Mouse (Mus musculus): ENCODE measurements at regions not wholly inside any gene's neighbourhood (a gene's known extent, or its start where the extent isn't known, plus 50 kb on each side); places are given as distances from the start of the nearest gene placed in this dataset.

GRCm38 (mm10) chr13:119378404-119379037 is 49.9 kb upstream of the Paip1 start:
- ATAC-seq = peak; percentile 83

Measured in activated CD4-positive, CD25-positive, alpha-beta regulatory T cell, adult 4 months (primary cell).